Mouse (Mus musculus): Measurements from ENCODE around the gene Gcgr. TPM values are rescaled to one million over a fixed set of nuclear protein-coding genes. Genes with fewer than 3 reads are reported as not detected.
A peak's percentile ranks its signal among the peaks of the same experiment; 100 is the strongest.

The Gcgr gene
- polyA plus RNA-seq, 1 experiment = not detected

GRCm38 (mm10) chr11:120539285-120540014 lies 9.0 kb downstream of the Gcgr start:
- peaks cover 25% of the 10 kb centered on the region for H3K27me3 ChIP-seq (ENCODE audit: control insufficient read depth, insufficient read depth, insufficient read length)
- H3ac ChIP-seq (ENCODE audit: control insufficient read depth, insufficient read length, low read depth) = no peak overlapping the region
- no peak for TF ChIP-seq USF1 (IDR thresholded peaks at IDR 0.05; ENCODE audit: low read depth)
- peaks cover 8% of the 10 kb centered on the region for H3K36me3 ChIP-seq (ENCODE audit: control insufficient read depth, insufficient read depth)
- H3K4me3 ChIP-seq (ENCODE audit: insufficient read depth, poor library complexity, severe bottlenecking) = no peak overlapping the region
- H3K79me2 ChIP-seq (ENCODE audit: control insufficient read depth, insufficient read depth) = no peaks in the 10 kb centered on the region
- no peaks in the 10 kb centered on the region for H3K79me3 ChIP-seq (ENCODE audit: low read depth)

DNA sequence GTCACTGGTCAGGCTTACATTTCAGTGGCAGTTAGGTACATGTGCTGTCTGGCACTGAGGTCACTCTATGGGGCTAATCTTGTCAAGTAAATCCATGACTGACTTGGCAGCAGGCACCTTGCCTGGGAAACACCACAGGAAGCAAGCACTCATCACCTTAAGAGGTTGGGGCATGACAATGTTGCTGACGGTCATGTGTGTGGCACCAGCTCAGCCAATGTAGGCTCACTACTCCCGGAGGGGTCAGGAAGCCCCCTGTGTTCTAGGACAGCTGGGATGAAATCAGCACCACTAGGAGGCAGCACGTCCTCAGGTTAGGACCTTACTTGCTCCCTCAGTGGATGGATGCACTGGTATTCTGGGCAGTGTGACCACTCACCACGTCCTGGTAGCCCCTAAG lies 11.4 kb downstream of the Gcgr start:
- Histone ChIP-seq H3K36me3 (ENCODE audit: control insufficient read depth, insufficient read depth) (peaks cover 8% of the 10 kb centered on the region), H3K27me3 (ENCODE audit: control insufficient read depth, insufficient read depth, insufficient read length) (peaks cover 5% of the 10 kb centered on the region), H3K79me2 (ENCODE audit: control insufficient read depth, insufficient read depth) (no peaks in the 10 kb centered on the region), H3K4me3 (ENCODE audit: insufficient read depth, poor library complexity, severe bottlenecking) (no peak overlapping the region), H3ac (ENCODE audit: control insufficient read depth, insufficient read length, low read depth) (no peak overlapping the region), H3K79me3 (ENCODE audit: low read depth) (no peaks in the 10 kb centered on the region)
- TF ChIP-seq MYOD1 (IDR thresholded peaks at IDR 0.05; ENCODE audit: control insufficient read depth, insufficient read length, low read depth) (no peak), CTCF (IDR thresholded peaks at IDR 0.05; ENCODE audit: control insufficient read depth, insufficient read depth, insufficient read length) (peak; percentile 28)

DNA sequence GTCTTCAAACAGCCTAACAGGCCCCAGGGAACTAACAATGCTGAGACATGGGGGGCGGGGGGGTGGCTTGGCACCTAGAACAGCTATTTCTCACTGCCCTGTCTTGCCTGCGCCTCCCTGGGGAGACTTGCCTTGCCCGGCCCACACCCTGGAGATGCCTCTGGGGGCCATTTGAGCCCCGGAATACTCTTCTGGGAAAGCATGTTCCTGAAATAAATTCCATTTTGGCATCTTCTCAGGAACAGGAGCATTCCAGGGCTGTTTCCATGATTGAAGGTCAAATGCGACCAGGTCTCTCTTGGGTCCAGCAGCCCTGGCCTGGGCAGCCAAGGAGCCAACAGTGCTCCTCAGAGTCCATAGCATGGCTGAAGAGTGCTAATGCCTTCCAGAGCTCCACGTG lies 11.9 kb downstream of the Gcgr start:
- Histone ChIP-seq H3ac (ENCODE audit: control insufficient read depth, insufficient read length, low read depth) (no peak overlapping the region), H3K79me2 (ENCODE audit: control insufficient read depth, insufficient read depth) (peaks cover 2% of the 10 kb centered on the region), H3K36me3 (ENCODE audit: control insufficient read depth, insufficient read depth) (peaks cover 8% of the 10 kb centered on the region), H3K4me3 (ENCODE audit: insufficient read depth, poor library complexity, severe bottlenecking) (no peak overlapping the region), H3K27me3 (ENCODE audit: control insufficient read depth, insufficient read depth, insufficient read length) (peaks cover 2% of the 10 kb centered on the region), H3K79me3 (ENCODE audit: low read depth) (no peaks in the 10 kb centered on the region)
- TF ChIP-seq USF1 (IDR thresholded peaks at IDR 0.05; ENCODE audit: low read depth) (no peak), CTCF (IDR thresholded peaks at IDR 0.05; ENCODE audit: control insufficient read depth, insufficient read depth, insufficient read length) (no peak), FOSL1 (IDR thresholded peaks at IDR 0.05; ENCODE audit: insufficient read depth, low read length, poor library complexity, severe bottlenecking) (no peak), MAX (IDR thresholded peaks at IDR 0.05) (no peak), CEBPB (IDR thresholded peaks at IDR 0.05; ENCODE audit: low read depth) (no peak), MYOG (IDR thresholded peaks at IDR 0.05; ENCODE audit: control insufficient read depth, extremely low read depth, insufficient read length) (no peak), MYOD1 (IDR thresholded peaks at IDR 0.05; ENCODE audit: control insufficient read depth, insufficient read length, low read depth) (no peak)

GRCm38 (mm10) chr11:120545964-120546363 lies 15.5 kb downstream of the Gcgr start:
- Histone ChIP-seq H3K27me3 (ENCODE audit: control insufficient read depth, insufficient read depth, insufficient read length) (no peaks in the 10 kb centered on the region), H3ac (ENCODE audit: control insufficient read depth, insufficient read length, low read depth) (no peak overlapping the region), H3K79me2 (ENCODE audit: control insufficient read depth, insufficient read depth) (peaks cover 27% of the 10 kb centered on the region), H3K4me3 (ENCODE audit: insufficient read depth, poor library complexity, severe bottlenecking) (no peak overlapping the region), H3K36me3 (ENCODE audit: control insufficient read depth, insufficient read depth) (peaks cover 8% of the 10 kb centered on the region), H3K79me3 (ENCODE audit: low read depth) (peaks cover 1% of the 10 kb centered on the region)
- TF ChIP-seq MYOG (IDR thresholded peaks at IDR 0.05; ENCODE audit: control insufficient read depth, extremely low read depth, insufficient read length) = no peak
- TF ChIP-seq MYOD1 (IDR thresholded peaks at IDR 0.05; ENCODE audit: control insufficient read depth, insufficient read length, low read depth) = no peak
- no peak for TF ChIP-seq CEBPB (IDR thresholded peaks at IDR 0.05; ENCODE audit: low read depth)
- no peak for TF ChIP-seq CTCF (IDR thresholded peaks at IDR 0.05; ENCODE audit: control insufficient read depth, insufficient read depth, insufficient read length)
- TF ChIP-seq MAX (IDR thresholded peaks at IDR 0.05) = no peak
- TF ChIP-seq FOSL1 (IDR thresholded peaks at IDR 0.05; ENCODE audit: insufficient read depth, low read length, poor library complexity, severe bottlenecking) = no peak
- no peak for TF ChIP-seq USF1 (IDR thresholded peaks at IDR 0.05; ENCODE audit: low read depth)

DNA sequence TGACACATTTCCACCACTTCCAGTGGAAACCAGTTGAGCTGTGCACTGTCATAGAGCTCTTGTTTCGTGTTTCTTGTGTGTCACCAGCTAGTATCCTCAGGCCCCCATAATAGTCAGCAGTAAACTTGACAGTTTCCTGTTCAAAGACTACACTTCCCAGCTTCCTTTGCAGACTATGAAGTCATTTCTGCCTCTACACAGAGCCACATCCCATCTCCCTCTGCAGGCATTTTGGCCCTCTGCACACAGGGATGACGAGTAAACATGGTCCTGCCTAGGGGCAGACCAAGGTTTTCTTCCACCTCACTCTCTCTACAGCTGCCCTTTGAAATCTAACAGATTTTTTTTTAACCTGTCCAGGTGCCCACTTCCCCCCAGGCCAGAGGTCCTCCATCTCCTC lies 17.0 kb downstream of the Gcgr start:
- Histone ChIP-seq H3K79me2 (ENCODE audit: control insufficient read depth, insufficient read depth) (peaks cover 27% of the 10 kb centered on the region), H3K36me3 (ENCODE audit: control insufficient read depth, insufficient read depth) (peaks cover 8% of the 10 kb centered on the region), H3K79me3 (ENCODE audit: low read depth) (peaks cover 1% of the 10 kb centered on the region), H3K27me3 (ENCODE audit: control insufficient read depth, insufficient read depth, insufficient read length) (no peaks in the 10 kb centered on the region), H3K4me3 (ENCODE audit: insufficient read depth, poor library complexity, severe bottlenecking) (no peak overlapping the region), H3ac (ENCODE audit: control insufficient read depth, insufficient read length, low read depth) (no peak overlapping the region)
- TF ChIP-seq MYOG (IDR thresholded peaks at IDR 0.05; ENCODE audit: control insufficient read depth, extremely low read depth, insufficient read length) = no peak
- TF ChIP-seq FOSL1 (IDR thresholded peaks at IDR 0.05; ENCODE audit: insufficient read depth, low read length, poor library complexity, severe bottlenecking) = no peak
- no peak for TF ChIP-seq USF1 (IDR thresholded peaks at IDR 0.05; ENCODE audit: low read depth)
- TF ChIP-seq CEBPB (IDR thresholded peaks at IDR 0.05; ENCODE audit: low read depth) = no peak
- no peak for TF ChIP-seq MAX (IDR thresholded peaks at IDR 0.05)
- TF ChIP-seq MYOD1 (IDR thresholded peaks at IDR 0.05; ENCODE audit: control insufficient read depth, insufficient read length, low read depth) = no peak
- TF ChIP-seq CTCF (IDR thresholded peaks at IDR 0.05; ENCODE audit: control insufficient read depth, insufficient read depth, insufficient read length) = no peak

DNA sequence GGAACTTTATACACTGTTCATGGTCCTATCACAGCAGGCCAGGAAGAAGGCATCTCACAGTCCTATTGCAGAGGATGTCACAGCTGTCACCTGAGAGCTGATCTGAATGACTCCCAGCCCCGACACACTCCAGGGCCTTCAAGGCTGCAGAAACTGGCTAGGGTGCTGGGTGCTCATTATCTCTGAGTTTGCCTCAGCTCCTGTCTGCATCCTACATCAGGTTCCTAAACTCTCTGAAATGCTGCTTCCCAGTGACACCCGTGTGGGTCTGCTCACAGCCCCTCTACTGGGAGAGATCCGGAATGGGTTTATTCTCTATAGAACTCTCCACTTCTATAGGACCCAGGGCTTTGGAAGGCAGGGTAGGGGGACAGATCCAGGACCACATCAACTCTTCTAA lies 17.7 kb downstream of the Gcgr start:
- H3K79me2 ChIP-seq (ENCODE audit: control insufficient read depth, insufficient read depth) = peaks cover 27% of the 10 kb centered on the region
- H3K36me3 ChIP-seq (ENCODE audit: control insufficient read depth, insufficient read depth) = peaks cover 5% of the 10 kb centered on the region
- no peaks in the 10 kb centered on the region for H3K27me3 ChIP-seq (ENCODE audit: control insufficient read depth, insufficient read depth, insufficient read length)
- peaks cover 1% of the 10 kb centered on the region for H3K79me3 ChIP-seq (ENCODE audit: low read depth)
- no peak for TF ChIP-seq MAX (IDR thresholded peaks at IDR 0.05)
- no peak overlapping the region for H3ac ChIP-seq (ENCODE audit: control insufficient read depth, insufficient read length, low read depth)
- peak overlapping the region; percentile 84 for H3K4me3 ChIP-seq (ENCODE audit: insufficient read depth, poor library complexity, severe bottlenecking)
